Mouse (Mus musculus) c-Kit-positive CD71-negative TER-119-negative erythroid progenitor cells, embryonic 14.5 days (primary cell): ENCODE data around the gene Gm12394.
A peak's percentile ranks its signal among the peaks of the same experiment; 100 is the strongest.
"Not testable (repeated sequence)": the region's sequence is repeated elsewhere in the genome, so short reads cannot be mapped to it uniquely, and the experiment has no call there.

Experiments used
- DNase-seq: peaks from one replicate; pipeline ENCODE4 v3.0.0-alpha.2; 2013; ENCODE audit warnings: low read depth

The Gm12394 gene

GRCm38 (mm10) chr4:42856671-42857070 is at the start of gene Gm12394:
Gm12394 (minus strand) TSS chr4:42856771.
- not testable (repeated sequence) for DNase-seq

GRCm38 (mm10) chr4:42904966-42905365 is 48.4 kb upstream of the Gm12394 start:
- no peak for DNase-seq

- no peak for DNase-seq
Observed at GRCm38 (mm10) chr4:42904523-42904922, 48.0 kb upstream of the Gm12394 start.

GRCm38 (mm10) chr4:42903942-42904341 is 47.4 kb upstream of the Gm12394 start:
- DNase-seq, result no peak

GRCm38 (mm10) chr4:42902730-42903129 is 46.2 kb upstream of the Gm12394 start:
- no peak for DNase-seq

- DNase-seq, result no peak
Observed at GRCm38 (mm10) chr4:42902174-42902573, 45.6 kb upstream of the Gm12394 start.

GRCm38 (mm10) chr4:42900878-42901277 is 44.3 kb upstream of the Gm12394 start:
- no peak for DNase-seq

- DNase-seq, result no peak
Observed at GRCm38 (mm10) chr4:42898914-42899313, 42.3 kb upstream of the Gm12394 start.

GRCm38 (mm10) chr4:42895118-42895517 is 38.5 kb upstream of the Gm12394 start:
- no peak for DNase-seq

- DNase-seq, result no peak
Observed at GRCm38 (mm10) chr4:42891176-42891575, 34.6 kb upstream of the Gm12394 start.

- no peak for DNase-seq
Observed at GRCm38 (mm10) chr4:42888806-42889205, 32.2 kb upstream of the Gm12394 start.

- DNase-seq, result no peak
Observed at GRCm38 (mm10) chr4:42886926-42887325, 30.4 kb upstream of the Gm12394 start.

- no peak for DNase-seq
Observed at GRCm38 (mm10) chr4:42880677-42880948, 24.0 kb upstream of the Gm12394 start.

- DNase-seq, result no peak
Observed at GRCm38 (mm10) chr4:42879829-42880676, 23.5 kb upstream of the Gm12394 start.

- no peak for DNase-seq
Observed at GRCm38 (mm10) chr4:42877657-42878056, 21.1 kb upstream of the Gm12394 start.

- DNase-seq, result peak; percentile 14
Observed at GRCm38 (mm10) chr4:42876586-42877291, 20.2 kb upstream of the Gm12394 start.

GRCm38 (mm10) chr4:42874134-42874533 is 17.6 kb upstream of the Gm12394 start, which contains the start of gene Fam205c:
Fam205c (minus strand) TSS chr4:42874234.
- no peak for DNase-seq

- DNase-seq, result no peak
Observed at GRCm38 (mm10) chr4:42872746-42873435, 16.3 kb upstream of the Gm12394 start.

- no peak for DNase-seq
Observed at GRCm38 (mm10) chr4:42872151-42872550, 15.6 kb upstream of the Gm12394 start.

GRCm38 (mm10) chr4:42870748-42871147 is 14.2 kb upstream of the Gm12394 start:
- no peak for DNase-seq

- no peak for DNase-seq
Observed at GRCm38 (mm10) chr4:42868193-42868592, 11.6 kb upstream of the Gm12394 start.

- DNase-seq, result no peak
Observed at GRCm38 (mm10) chr4:42867390-42867789, 10.8 kb upstream of the Gm12394 start.

GRCm38 (mm10) chr4:42863487-42863886 is 6.9 kb upstream of the Gm12394 start:
- DNase-seq, result not testable (repeated sequence)
